Mouse (Mus musculus): ENCODE data around the gene Focad.

DNA sequence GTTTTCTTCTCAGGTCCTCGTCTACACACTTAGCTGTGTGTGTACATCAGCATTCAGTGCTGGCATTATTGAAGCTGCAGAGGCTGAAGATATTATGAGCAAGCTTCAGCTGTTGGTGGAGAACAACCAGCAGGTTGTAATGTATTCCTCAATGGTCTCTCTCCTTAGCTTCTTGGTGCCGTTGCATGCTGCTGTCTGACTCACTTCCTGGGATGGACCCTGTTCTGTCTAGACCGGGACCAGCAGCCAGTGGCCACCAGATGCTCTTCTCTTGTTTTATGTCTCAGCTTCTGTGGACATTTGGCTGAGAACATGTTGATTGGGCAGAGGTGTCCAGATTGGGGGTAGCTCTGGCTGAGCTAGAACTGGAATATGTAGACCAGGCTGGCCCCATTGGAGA, 263.0 kb downstream of the Focad start:
- no peak for TF ChIP-seq POLR2A (IDR thresholded peaks at IDR 0.05; ENCODE audit: low read depth, low read length)
- no peak for TF ChIP-seq CTCF (IDR thresholded peaks at IDR 0.05; ENCODE audit: borderline replicate concordance, insufficient read depth, low read length)

Data from embryonic fibroblast, embryonic 13.5 days (primary cell).